Comparison of ENCODE assay signal across 8 mouse cellular contexts in the genomic region with DNA sequence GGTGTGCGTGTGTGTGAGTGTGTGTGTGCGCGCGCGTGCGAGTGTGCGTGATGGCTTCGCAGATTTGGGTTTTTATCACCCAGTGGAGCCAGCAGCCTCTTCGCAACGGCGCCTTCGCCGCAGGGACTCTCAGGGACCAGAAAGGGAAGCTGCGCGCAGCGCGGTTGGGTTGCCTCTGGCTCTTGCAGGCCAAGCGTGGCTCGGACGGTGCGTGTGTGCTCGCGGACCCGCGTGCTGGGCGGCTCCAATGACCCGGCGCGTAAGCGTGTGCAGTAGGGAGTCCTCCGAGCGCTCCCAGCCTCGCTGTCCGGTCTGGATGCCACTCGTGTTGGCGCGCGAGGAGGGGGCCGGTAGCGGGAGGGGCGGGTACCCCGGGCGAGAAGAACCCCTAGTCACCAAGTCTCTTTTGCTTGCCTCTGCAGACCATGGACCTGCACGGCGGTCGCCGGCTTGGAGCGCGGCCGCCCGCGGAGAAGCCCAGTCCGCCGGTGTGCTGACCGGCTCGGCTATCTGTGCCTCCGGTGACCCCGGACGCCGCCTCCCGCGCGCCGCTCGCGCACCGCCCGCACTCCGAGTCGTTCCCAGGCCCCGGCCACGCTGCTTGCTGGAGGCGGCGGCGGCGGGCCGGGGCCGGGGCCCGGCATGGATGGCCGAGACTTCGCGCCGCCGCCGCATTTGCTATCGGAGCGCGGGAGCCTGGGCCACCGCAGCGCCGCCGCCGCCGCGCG. TPM values are rescaled to one million over a fixed set of nuclear protein-coding genes. Genes with fewer than 3 reads are reported as not detected.
DNase-seq lines count a peak whose midpoint lies in the region; ATAC-seq and TF ChIP-seq lines count a peak whose summit lies in the region.

No protein-coding gene starts in this region.

- H3K9ac ChIP-seq in forebrain, embryonic 13.5 days = peak overlapping the region; percentile 100
- peak overlapping the region; percentile 78 for H3K9ac ChIP-seq in hindbrain, embryonic 16.5 days (ENCODE audit: low read depth, low read length)
- peak overlapping the region; percentile 89 for H3K9ac ChIP-seq in liver, adult 2 months (ENCODE audit: low read depth, low read length)

- H3K4me3 ChIP-seq in forebrain, embryonic 13.5 days = peak overlapping the region; percentile 94
- peak overlapping the region; percentile 90 for H3K4me3 ChIP-seq in hindbrain, embryonic 16.5 days (ENCODE audit: low read length)
- peak overlapping the region; percentile 96 for H3K4me3 ChIP-seq in liver, adult 2 months (ENCODE audit: insufficient read depth, low read depth, low read length)

- H3K9me3 ChIP-seq in forebrain, embryonic 13.5 days (replicated peaks) = no peaks in the 10 kb centered on the region
- H3K9me3 ChIP-seq in hindbrain, embryonic 16.5 days (ENCODE audit: control insufficient read depth, low read length) = no peaks in the 10 kb centered on the region

- H3K4me2 ChIP-seq in forebrain, embryonic 13.5 days = peak overlapping the region; percentile 95
- peak overlapping the region; percentile 90 for H3K4me2 ChIP-seq in hindbrain, embryonic 16.5 days (ENCODE audit: low read length)

- peak overlapping the region; percentile 100 for H3K27ac ChIP-seq in forebrain, embryonic 13.5 days
- peak overlapping the region; percentile 98 for H3K27ac ChIP-seq in hindbrain, embryonic 16.5 days (ENCODE audit: low read depth, low read length)
- peak overlapping the region; percentile 68 for H3K27ac ChIP-seq in liver, adult 2 months (replicated peaks; ENCODE audit: insufficient read depth, low read depth, low read length)

- H3K79me2 ChIP-seq in liver, adult 2 months (ENCODE audit: control insufficient read depth, insufficient read depth, low read length) = peaks cover 38% of the 10 kb centered on the region

- no peaks in the 10 kb centered on the region for H3K27me3 ChIP-seq in forebrain, embryonic 13.5 days
- no peaks in the 10 kb centered on the region for H3K27me3 ChIP-seq in hindbrain, embryonic 16.5 days (replicated peaks; ENCODE audit: control insufficient read depth, insufficient read depth, low read length)
- no peaks in the 10 kb centered on the region for H3K27me3 ChIP-seq in liver, adult 2 months (ENCODE audit: control insufficient read depth, insufficient read depth, low read length)

- TF ChIP-seq POLR2A in liver, adult 2 months (IDR thresholded peaks at IDR 0.05; ENCODE audit: extremely low read depth, insufficient read depth, low read length) = no peak

- peak; percentile 61 to 71 for DNase-seq in layer of hippocampus, postnatal 25 days (ENCODE audit: extremely low spot score in 1 of 2, low spot score in 1 of 2)
- no peak for DNase-seq in layer of hippocampus, adult 11-12 months (ENCODE audit: low spot score)
- DNase-seq in brain, adult 2 months (ENCODE audit: low read depth, low spot score) = peak; percentile 84
- DNase-seq in liver, adult 2 months (ENCODE audit: extremely low read depth, low read depth, low spot score) = no peak
- peak; percentile 85 for DNase-seq in neural tube, embryonic 10.5 days (ENCODE audit: extremely low spot score, low spot score)
- DNase-seq in yolk sac, embryonic 10.5 days (ENCODE audit: low spot score) = peak; percentile 64

- no peak for TF ChIP-seq CTCF in liver, adult 2 months (IDR thresholded peaks at IDR 0.05; ENCODE audit: low read depth, low read length)

- ATAC-seq in forebrain, embryonic 13.5 days = no peak
- no peak for ATAC-seq in hindbrain, embryonic 16.5 days

- peaks cover 47% of the 10 kb centered on the region for H3K4me1 ChIP-seq in forebrain, embryonic 13.5 days
- peaks cover 39% of the 10 kb centered on the region for H3K4me1 ChIP-seq in hindbrain, embryonic 16.5 days (ENCODE audit: control insufficient read depth, insufficient read depth, low read depth, low read length)
- H3K4me1 ChIP-seq in liver, adult 2 months (ENCODE audit: control insufficient read depth, insufficient read depth, low read length) = peaks cover 6% of the 10 kb centered on the region

- peaks cover 10% of the 10 kb centered on the region for H3K36me3 ChIP-seq in forebrain, embryonic 13.5 days (ENCODE audit: poor library complexity, severe bottlenecking)
- H3K36me3 ChIP-seq in hindbrain, embryonic 16.5 days (ENCODE audit: control insufficient read depth, insufficient read depth, low read length) = no peaks in the 10 kb centered on the region
- no peaks in the 10 kb centered on the region for H3K36me3 ChIP-seq in liver, adult 2 months (ENCODE audit: control insufficient read depth, insufficient read depth, low read length)

- WGBS in forebrain, embryonic 13.5 days = under 1% methylated on average over 65 of the region's 96 CpGs
- WGBS in hindbrain, embryonic 16.5 days = under 1% methylated on average over 89 of the region's 96 CpGs
- WGBS in liver, adult 2 months = under 1% methylated on average over 95 of the region's 96 CpGs

RNA-seq across cellular contexts. Expression of gene Bahcc1, which starts 3.9 kb away (rescaled TPM):
- total RNA-seq in layer of hippocampus, postnatal 25 days (2021) = 10 to 100 TPM; 17.7 to 22.6 TPM
- 17.2 TPM in 2 replicates for polyA plus RNA-seq in forebrain, embryonic 13.5 days (2015; fragmentation: Nextera tagmentation; extraction: Ambion mirVana)
- polyA plus RNA-seq in hindbrain, embryonic 16.5 days (2015; fragmentation: Nextera tagmentation; extraction: Ambion mirVana) = 7.8 and 9.7 TPM in 2 replicates
- total RNA-seq in liver, adult 2 months (2014; rRNA removed) = 1.2 and 1.5 TPM in 2 replicates
- 3.4 and 3.5 TPM in 2 replicates for polyA plus RNA-seq in liver, adult 2 months (2012; rRNA removed)

Comparison
In these comparisons a context has a peak if more than half of its experiments do, and no peak if none do; other contexts are left out.
1. DNase-seq: peak in layer of hippocampus, postnatal 25 days (2 of 2), brain, adult 2 months (single experiment), neural tube, embryonic 10.5 days (single experiment) and yolk sac, embryonic 10.5 days (single experiment); none in layer of hippocampus, adult 11-12 months (single experiment) and liver, adult 2 months (single experiment).
2. Peak in every context shown above with its lines, with median percentiles within 50 percentile points of each other: H3K27ac ChIP-seq, H3K4me3 ChIP-seq and H3K9ac ChIP-seq.